Mouse (Mus musculus) intestine, embryonic 16.5 days (tissue): ENCODE measurements around the gene Lsm2. TPM values are rescaled to one million over a fixed set of nuclear protein-coding genes. Genes with fewer than 3 reads are reported as not detected.

ENCODE experiments used
- ATAC-seq: fragments of 200-750 bp; cut with Nextera tagmentation; 2 replicates; pipeline ENCODE4 v1.8.0; 2017; ENCODE audit warnings: moderate TSS enrichment, moderate library complexity
- H3K27ac ChIP-seq: fragments of 300-500 bp; sonication (generic); 2 replicates; pipeline ENCODE4 v1.5.1; 2014; ENCODE audit warnings: mild to moderate bottlenecking, low read length
- H3K27me3 ChIP-seq: fragments of 300-500 bp; sonication (generic); replicated peaks from 2 replicates; pipeline ENCODE4 v1.6.1; 2014; ENCODE audit warnings: low read length, control low read depth, mixed read lengths; ENCODE audit not compliant: control insufficient read depth, insufficient read depth
- H3K36me3 ChIP-seq: fragments of 300-500 bp; sonication (generic); 2 replicates; pipeline ENCODE4 v1.6.1; 2014; ENCODE audit warnings: low read length, control low read depth; ENCODE audit not compliant: control insufficient read depth, insufficient read depth
- H3K4me1 ChIP-seq: fragments of 300-500 bp; sonication (generic); 2 replicates; pipeline ENCODE4 v1.6.1; 2014; ENCODE audit warnings: low read length, control low read depth, mixed read lengths; ENCODE audit not compliant: control insufficient read depth, insufficient read depth
- H3K4me2 ChIP-seq: fragments of 300-500 bp; sonication (generic); 2 replicates; pipeline ENCODE4 v1.6.1; 2014; ENCODE audit warnings: low read depth, low read length, control low read depth
- H3K4me3 ChIP-seq: fragments of 300-500 bp; sonication (generic); 2 replicates; pipeline ENCODE4 v1.5.1; 2014; ENCODE audit warnings: mild to moderate bottlenecking, low read length
- H3K9ac ChIP-seq: fragments of 300-500 bp; sonication (generic); 2 replicates; pipeline ENCODE4 v1.6.1; 2014; ENCODE audit warnings: low read depth, low read length
- H3K9me3 ChIP-seq: fragments of 300-500 bp; sonication (generic); 2 replicates; pipeline ENCODE4 v1.6.1; 2016; ENCODE audit warnings: low read length, control low read depth; ENCODE audit not compliant: control insufficient read depth
- WGBS: fragments of 180-500 bp; shearing (Covaris S2); extraction: QIAGEN DNeasy Blood & Tissue Kit; methylation state at CpG from one replicate; pipeline ENCODE4 v1.1.7; 2014; 5-methylcytosine and 5-hydroxymethylcytosine counted together
- polyA plus RNA-seq: library from polyadenylated mRNA; unstranded; fragments of >200 nt; fragmentation: Nextera tagmentation; extraction: Ambion mirVana; gene quantifications from 2 replicates; pipeline ENCODE4 v1.2.1, GENCODE M21; 2015

Gene Lsm2
- polyA plus RNA-seq, 1 experiment from 2014 or later: 181 TPM

DNA sequence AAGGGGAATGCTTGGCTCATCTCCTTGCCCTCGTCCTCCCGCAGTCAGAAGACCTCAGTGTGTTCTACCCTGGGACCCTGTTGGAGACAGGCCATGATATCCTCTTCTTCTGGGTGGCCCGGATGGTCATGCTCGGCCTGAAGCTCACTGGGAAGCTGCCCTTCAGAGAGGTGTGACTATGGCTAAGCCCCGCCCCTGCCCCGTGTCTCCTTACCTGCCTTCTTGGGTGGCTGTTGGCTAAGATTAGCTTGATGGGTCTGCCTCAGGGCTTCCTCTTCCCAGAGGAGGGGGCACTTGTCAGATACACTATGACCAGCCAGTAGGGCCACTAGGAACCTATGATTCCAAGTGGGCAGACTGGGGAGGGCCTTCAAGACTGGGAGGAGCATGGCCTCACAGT lies 31.6 kb downstream of the Lsm2 start:
- 75% methylated on average over 6 of the region's 6 CpGs for WGBS
- H3K36me3 ChIP-seq: peaks cover 42% of the 10 kb centered on the region

DNA sequence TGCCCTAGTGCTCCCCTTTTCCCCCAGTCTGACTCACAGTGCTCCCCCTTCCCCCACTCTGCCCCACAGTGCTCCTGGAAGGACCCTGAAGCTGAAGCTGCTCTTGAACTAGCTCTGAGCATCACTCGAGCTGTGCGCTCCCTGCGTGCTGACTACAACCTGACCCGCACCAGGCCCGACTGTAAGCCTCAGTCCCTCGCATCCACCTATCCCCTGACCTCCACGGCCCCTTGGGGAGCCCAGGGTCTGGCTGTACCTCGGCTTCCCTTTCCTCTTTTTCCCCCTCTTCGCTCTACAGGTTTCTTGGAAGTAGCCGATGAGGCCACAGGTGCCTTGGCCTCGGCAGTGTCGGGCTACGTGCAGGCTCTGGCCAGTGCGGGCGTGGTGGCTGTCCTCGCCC lies 33.6 kb downstream of the Lsm2 start:
- Histone ChIP-seq H3K4me3 (no peak overlapping the region), H3K9me3 (no peaks in the 10 kb centered on the region), H3K36me3 (peaks cover 39% of the 10 kb centered on the region), H3K4me1 (peaks cover 13% of the 10 kb centered on the region), H3K9ac (no peak overlapping the region), H3K4me2 (no peak overlapping the region), H3K27me3 (no peaks in the 10 kb centered on the region), H3K27ac (no peak overlapping the region)
- ATAC-seq: no peak
- 88% methylated on average over 16 of the region's 16 CpGs for WGBS

More for the DNA sequence above, 31.6 kb downstream of the Lsm2 start:
- H3K27me3 ChIP-seq: no peaks in the 10 kb centered on the region
- H3K4me1 ChIP-seq: peaks cover 13% of the 10 kb centered on the region
- H3K4me2 ChIP-seq: no peak overlapping the region
- no peak overlapping the region for H3K4me3 ChIP-seq
- H3K9me3 ChIP-seq: no peaks in the 10 kb centered on the region
- H3K27ac ChIP-seq: no peak overlapping the region
- ATAC-seq: no peak
- no peak overlapping the region for H3K9ac ChIP-seq

DNA sequence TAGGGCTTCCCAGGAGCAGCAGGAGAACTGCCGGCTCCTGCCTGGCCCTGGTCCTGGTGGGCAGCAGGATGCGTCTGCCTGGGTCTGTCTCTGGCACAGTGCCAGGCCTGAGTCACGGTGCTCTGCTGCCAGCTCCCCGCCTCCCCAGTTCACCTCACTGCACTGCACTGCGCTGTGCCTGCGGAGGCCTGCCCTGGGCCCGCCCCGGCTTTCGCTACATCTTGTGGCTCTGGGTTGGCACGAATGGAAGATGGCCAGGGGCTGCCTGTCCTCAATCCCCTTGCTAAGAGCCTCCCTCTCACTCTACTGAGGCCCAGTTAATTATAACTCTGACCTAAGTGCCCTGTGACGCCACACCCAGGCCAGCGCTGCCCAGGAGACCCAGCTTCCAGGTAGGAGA lies 34.7 kb downstream of the Lsm2 start, which contains the start of gene Vwa7:
Vwa7 (plus strand) TSS at position 204 of the 400 bp plus-strand sequence.
- no peak within 1 kb of the TSS for H3K27ac ChIP-seq
- peak; percentile 47 for ATAC-seq
- peak within 1 kb of the TSS; percentile 42 for H3K9ac ChIP-seq
- H3K36me3 ChIP-seq: peaks cover 29% of the 10 kb centered on the region
- H3K4me2 ChIP-seq: no peak within 1 kb of the TSS
- peaks cover 17% of the 10 kb centered on the region for H3K4me1 ChIP-seq
- no peak within 1 kb of the TSS for H3K4me3 ChIP-seq
- H3K9me3 ChIP-seq: no peaks in the 10 kb centered on the region
- WGBS: 48% methylated on average over 12 of the region's 12 CpGs
- H3K27me3 ChIP-seq: no peaks in the 10 kb centered on the region

DNA sequence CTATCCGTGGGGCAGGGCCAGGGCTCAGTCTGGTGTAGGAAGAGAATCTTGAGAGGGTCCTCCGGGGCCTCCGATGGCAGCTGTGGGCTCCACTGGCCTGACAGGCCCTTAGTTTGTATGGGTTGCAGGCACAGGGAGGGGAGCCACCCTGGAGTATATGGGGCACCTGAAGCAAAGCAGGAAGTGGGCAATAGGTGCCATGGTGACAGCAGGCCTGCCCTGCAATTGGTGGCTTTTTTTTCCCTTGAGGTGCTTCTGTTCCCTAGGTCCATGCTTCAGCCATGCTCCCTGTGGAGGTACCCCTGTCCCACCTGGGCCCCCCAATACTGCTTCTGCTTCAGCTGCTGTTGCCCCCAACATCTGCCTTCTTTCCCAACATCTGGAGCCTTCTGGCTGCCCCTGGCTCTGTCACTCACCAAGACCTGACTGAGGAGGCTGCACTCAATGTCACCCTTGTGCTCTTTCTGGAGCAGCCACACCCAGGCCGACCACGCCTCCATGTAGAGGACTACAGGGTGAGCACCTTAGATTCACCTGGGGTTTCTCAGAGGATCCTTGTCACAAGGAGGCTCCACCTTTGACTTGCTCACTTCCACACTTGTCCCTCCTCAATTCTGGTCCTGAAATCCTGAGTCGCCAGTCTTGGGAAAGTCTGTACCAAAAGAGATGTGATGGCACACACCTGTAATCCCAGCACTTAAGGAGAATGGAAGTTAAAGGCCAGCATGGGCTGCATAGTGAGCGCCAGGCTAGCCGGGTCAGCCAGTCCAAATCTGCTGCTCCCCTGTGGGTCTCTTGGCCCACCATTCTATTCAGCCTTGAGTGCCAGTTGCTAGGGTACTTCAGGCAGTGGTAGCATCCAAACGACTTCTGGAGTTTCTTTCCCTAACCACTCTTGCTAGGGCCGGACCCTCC lies 35.4 kb downstream of the Lsm2 start:
- Histone ChIP-seq H3K4me2 (no peak overlapping the region), H3K4me1 (peaks cover 24% of the 10 kb centered on the region), H3K36me3 (peaks cover 29% of the 10 kb centered on the region), H3K4me3 (no peak overlapping the region), H3K27me3 (no peaks in the 10 kb centered on the region), H3K9me3 (no peaks in the 10 kb centered on the region), H3K27ac (no peak overlapping the region), H3K9ac (peak overlapping the region; percentile 42; the same call in 1 of the 2 replicates)
- WGBS: 76% methylated on average over 10 of the region's 10 CpGs
- no peak for ATAC-seq

DNA sequence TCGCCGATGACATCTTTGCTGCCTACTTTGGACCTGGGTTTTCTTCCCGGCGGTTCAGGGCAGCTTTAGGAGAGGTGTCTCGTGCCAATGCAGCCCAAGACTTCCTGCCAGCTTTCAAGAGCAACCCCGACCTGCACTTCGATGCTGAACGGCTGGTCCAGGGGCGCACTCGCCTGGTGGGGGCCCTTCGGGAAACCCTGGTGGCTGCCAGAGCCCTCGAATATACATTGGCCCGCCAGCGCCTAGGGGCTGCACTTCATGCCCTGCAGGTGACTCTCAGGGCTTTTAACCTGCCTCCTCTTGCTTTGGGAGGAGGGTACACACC lies 36.0 kb downstream of the Lsm2 start:
- Histone ChIP-seq H3K4me1 (peaks cover 26% of the 10 kb centered on the region), H3K9ac (no peak overlapping the region), H3K9me3 (no peaks in the 10 kb centered on the region), H3K4me2 (no peak overlapping the region), H3K27me3 (no peaks in the 10 kb centered on the region), H3K4me3 (no peak overlapping the region), H3K27ac (no peak overlapping the region), H3K36me3 (peaks cover 23% of the 10 kb centered on the region)
- 72% methylated on average over 14 of the region's 14 CpGs for WGBS
- no peak for ATAC-seq

DNA sequence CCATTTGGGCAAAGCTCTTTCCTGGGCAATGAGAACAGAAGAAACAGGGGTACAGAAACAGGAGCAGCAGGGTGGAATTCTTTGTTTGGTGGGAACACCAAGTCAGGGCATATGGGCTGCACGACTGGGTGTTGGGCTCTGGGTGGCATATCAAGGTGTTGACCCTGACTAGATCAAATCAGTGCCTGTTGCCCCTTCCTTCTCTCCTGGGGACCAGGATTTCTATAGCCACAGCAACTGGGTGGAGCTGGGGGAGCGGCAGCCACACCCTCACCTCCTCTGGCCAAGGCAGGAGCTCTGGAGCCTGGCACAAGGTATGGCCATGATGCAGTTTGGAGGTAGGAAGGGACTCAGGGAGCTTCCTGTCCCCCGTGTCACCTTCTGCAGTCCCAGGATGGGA lies 36.5 kb downstream of the Lsm2 start:
- no peak overlapping the region for H3K4me3 ChIP-seq
- H3K4me1 ChIP-seq: peaks cover 26% of the 10 kb centered on the region
- ATAC-seq: no peak
- H3K9ac ChIP-seq: no peak overlapping the region
- no peaks in the 10 kb centered on the region for H3K9me3 ChIP-seq
- no peaks in the 10 kb centered on the region for H3K27me3 ChIP-seq
- no peak overlapping the region for H3K27ac ChIP-seq
- H3K36me3 ChIP-seq: peaks cover 19% of the 10 kb centered on the region
- no peak overlapping the region for H3K4me2 ChIP-seq
- 75% methylated on average over 3 of the region's 3 CpGs for WGBS

DNA sequence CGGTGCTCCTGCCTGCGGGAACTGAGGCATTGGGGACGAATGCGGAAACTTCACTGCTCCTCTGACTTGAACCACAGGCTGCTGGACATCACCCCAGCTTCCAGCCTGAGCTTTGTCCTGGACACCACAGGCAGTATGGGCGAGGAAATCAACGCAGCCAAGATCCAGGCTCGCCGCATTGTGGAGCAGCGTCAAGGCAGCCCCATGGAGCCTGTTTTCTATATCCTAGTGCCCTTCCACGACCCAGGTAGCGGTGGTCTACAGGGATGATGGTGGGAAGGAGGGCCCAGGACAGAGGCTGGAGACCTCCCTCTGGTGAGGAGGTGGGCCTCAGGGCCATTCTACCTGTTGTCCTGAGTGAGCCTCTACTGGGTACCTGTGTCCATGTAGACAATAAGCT lies 38.2 kb downstream of the Lsm2 start:
- no peak overlapping the region for H3K9ac ChIP-seq
- H3K9me3 ChIP-seq: no peaks in the 10 kb centered on the region
- no peak overlapping the region for H3K4me2 ChIP-seq
- H3K4me3 ChIP-seq: no peak overlapping the region
- WGBS: 79% methylated on average over 11 of the region's 11 CpGs
- no peak overlapping the region for H3K27ac ChIP-seq
- ATAC-seq: no peak
- H3K4me1 ChIP-seq: peaks cover 36% of the 10 kb centered on the region
- peaks cover 9% of the 10 kb centered on the region for H3K36me3 ChIP-seq
- no peaks in the 10 kb centered on the region for H3K27me3 ChIP-seq

DNA sequence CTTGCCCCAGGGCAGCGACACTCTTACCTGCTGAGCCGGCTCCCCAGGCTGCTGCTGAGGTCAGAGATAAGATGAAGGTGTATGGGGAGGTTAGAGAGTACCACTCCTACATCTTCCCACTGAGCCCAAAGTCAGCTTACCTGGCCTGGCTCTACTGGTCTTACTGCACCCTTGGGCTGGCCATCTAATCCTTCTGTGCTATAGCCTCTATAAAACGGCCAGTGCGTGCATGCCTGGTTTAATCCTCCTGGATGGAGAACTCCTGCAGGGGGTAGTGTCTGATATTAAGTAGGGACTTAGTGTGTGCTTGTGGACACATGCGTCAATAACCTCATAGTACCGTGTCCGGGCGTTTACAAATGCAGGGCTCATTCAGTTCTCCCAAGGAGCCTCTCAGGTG lies 38.9 kb downstream of the Lsm2 start:
- no peaks in the 10 kb centered on the region for H3K27me3 ChIP-seq
- H3K4me3 ChIP-seq: no peak overlapping the region
- no peak overlapping the region for H3K9ac ChIP-seq
- no peak overlapping the region for H3K27ac ChIP-seq
- ATAC-seq: no peak
- H3K4me2 ChIP-seq: no peak overlapping the region
- no peaks in the 10 kb centered on the region for H3K9me3 ChIP-seq
- 85% methylated on average over 8 of the region's 8 CpGs for WGBS
- peaks cover 3% of the 10 kb centered on the region; the same call in 1 of the 2 replicates for H3K36me3 ChIP-seq
- H3K4me1 ChIP-seq: peaks cover 36% of the 10 kb centered on the region

DNA sequence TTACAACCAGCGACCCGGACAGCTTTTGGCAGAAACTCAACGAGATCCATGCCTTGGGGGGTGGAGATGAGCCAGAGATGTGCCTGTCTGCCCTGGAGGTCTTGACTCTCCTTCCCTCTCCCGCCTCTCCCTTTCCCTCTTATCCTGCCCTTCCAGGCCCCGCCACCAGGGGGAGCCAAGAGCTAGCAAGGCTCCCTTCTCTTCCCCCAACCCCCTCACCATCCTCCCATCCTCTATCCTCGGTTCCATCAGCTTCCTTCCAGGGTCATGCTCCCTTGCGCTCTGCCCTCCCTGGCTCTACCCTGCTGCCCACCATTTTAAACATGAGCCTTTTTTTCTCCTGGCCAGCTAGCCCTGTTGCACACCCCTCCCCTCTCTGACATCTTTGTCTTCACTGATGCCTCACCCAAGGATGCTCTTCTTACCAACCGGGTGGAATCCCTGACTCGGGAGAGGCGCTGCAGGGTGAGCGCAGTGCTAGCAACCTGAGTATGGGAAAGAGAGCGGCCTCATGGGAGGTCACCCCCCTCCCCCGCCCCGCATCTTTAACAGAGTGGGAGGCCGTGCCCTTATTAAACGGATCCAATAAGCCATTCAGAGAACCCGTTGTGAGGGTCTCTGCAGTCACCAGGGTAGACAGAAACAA lies 39.6 kb downstream of the Lsm2 start:
- 0 out of 2 replicates have a peak overlapping the region, but pooled peaks have one; percentile 6 for H3K27ac ChIP-seq
- H3K4me3 ChIP-seq: no peak overlapping the region
- H3K27me3 ChIP-seq: no peaks in the 10 kb centered on the region
- H3K9me3 ChIP-seq: no peaks in the 10 kb centered on the region
- no peaks in the 10 kb centered on the region; the same call in 1 of the 2 replicates for H3K36me3 ChIP-seq
- peak; percentile 34 for ATAC-seq
- 11% methylated on average over 17 of the region's 17 CpGs for WGBS
- H3K4me2 ChIP-seq: peak overlapping the region; percentile 20; the same call in 1 of the 2 replicates
- H3K4me1 ChIP-seq: peaks cover 32% of the 10 kb centered on the region
- H3K9ac ChIP-seq: no peak overlapping the region
